Mouse (Mus musculus) G1E (cell line): Measurements from ENCODE around the gene Slirp. TPM values are rescaled to one million over a fixed set of nuclear protein-coding genes. Genes with fewer than 3 reads are reported as not detected.
"Not testable (repeated sequence)": the region's sequence is repeated elsewhere in the genome, so short reads cannot be mapped to it uniquely, and the experiment has no call there.

Experiments used
- ATAC-seq: 2 replicates; pipeline ENCODE4 v1.8.0; 2016; ENCODE audit warnings: mild to moderate bottlenecking; ENCODE audit not compliant: insufficient number of reproducible peaks, poor library complexity, low FRiP score, severe bottlenecking; ENCODE audit errors: extremely low read depth
- DNase-seq: peaks from one replicate; pipeline ENCODE4 v3.0.0; 2012; ENCODE audit warnings: low spot score
- H3K27me3 ChIP-seq: 2 replicates; pipeline ENCODE4 v1.6.1; 2012; ENCODE audit warnings: mild to moderate bottlenecking, low read length, inconsistent platforms; ENCODE audit not compliant: insufficient read depth
- H3K36me3 ChIP-seq: replicated peaks from 2 replicates; pipeline ENCODE3; 2012; ENCODE audit warnings: mild to moderate bottlenecking, inconsistent platforms
- H3K4me1 ChIP-seq: 2 replicates; pipeline ENCODE4 v1.6.1; 2012; ENCODE audit warnings: low read depth, low read length, inconsistent platforms, mixed read lengths; ENCODE audit not compliant: insufficient read depth
- H3K4me3 ChIP-seq: 2 replicates; pipeline ENCODE4 v1.5.1; 2012; ENCODE audit warnings: low read depth, mild to moderate bottlenecking, inconsistent platforms, low read length, moderate library complexity, mixed read lengths
- H3K9me3 ChIP-seq: replicated peaks from 2 replicates; pipeline ENCODE4 v1.6.1; 2012; ENCODE audit warnings: inconsistent platforms
- GATA1 ChIP-seq: IDR thresholded peaks from 2 replicates; pipeline ENCODE4 v1.6.1; 2012; ENCODE audit warnings: borderline replicate concordance, low read length, inconsistent platforms, mixed read lengths
- TAL1 ChIP-seq: conservative IDR thresholded peaks from 2 replicates; pipeline ENCODE4 v1.6.1; 2012; ENCODE audit warnings: low read depth, low read length, inconsistent platforms, mixed read lengths
- polyA plus RNA-seq: library from polyadenylated mRNA; stranded (reverse); fragments of >175 nt; gene quantifications from 2 replicates; pipeline ENCODE4 v1.2.3, GENCODE M21; 2012
- total RNA-seq, 2 experiments: library from RNA; stranded (forward) in 1 of 2; stranded (reverse) in 1 of 2; fragments of 200-1000 nt in 1 of 2; fragments of >200 nt in 1 of 2; fragmentation: Nextera tagmentation in 1 of 2; gene quantifications; 2 replicates each; pipeline ENCODE4 v1.2.3; 2014 to 2017

The Slirp gene
- total and polyA plus RNA-seq, 3 experiments = 7.3 to 149 (median 62.5) TPM

GRCm38 (mm10) chr12:87474756-87475155 is 31.1 kb downstream of the Slirp start:
- peaks cover 11% of the 10 kb centered on the region for H3K36me3 ChIP-seq
- no peak for ATAC-seq
- H3K27me3 ChIP-seq = peaks cover 12% of the 10 kb centered on the region; the same call in 1 of the 2 replicates
- TF ChIP-seq TAL1 (no peak), GATA1 (no peak)
- H3K9me3 ChIP-seq = no peaks in the 10 kb centered on the region
- DNase-seq = no peak
- no peak overlapping the region for H3K4me3 ChIP-seq
- H3K4me1 ChIP-seq = peaks cover 22% of the 10 kb centered on the region

- not testable (repeated sequence) for ATAC-seq, H3K4me3 ChIP-seq, H3K9me3 ChIP-seq, H3K36me3 ChIP-seq, H3K4me1 ChIP-seq, DNase-seq
- peaks cover 32% of the 10 kb centered on the region for H3K27me3 ChIP-seq
Measured at GRCm38 (mm10) chr12:87482482-87482881, 38.8 kb downstream of the Slirp start.

- H3K9me3 ChIP-seq, H3K4me3 ChIP-seq, H3K36me3 ChIP-seq, H3K27me3 ChIP-seq, DNase-seq, H3K4me1 ChIP-seq, ATAC-seq: not testable (repeated sequence)
Measured at GRCm38 (mm10) chr12:87488683-87489082, 45.0 kb downstream of the Slirp start.

GRCm38 (mm10) chr12:87494421-87494820 is 50.7 kb downstream of the Slirp start, which contains the start of gene Gm5788:
Gene Gm5788, plus strand, starts transcription at chr12:87494721.
- H3K36me3 ChIP-seq, ATAC-seq, DNase-seq, H3K4me3 ChIP-seq, H3K4me1 ChIP-seq, H3K9me3 ChIP-seq, H3K27me3 ChIP-seq: not testable (repeated sequence)

Other genes with a start within 250 kb of the Slirp start
- gene Samd15, start 244.2 kb upstream of the Slirp start, total RNA-seq (2014; fragmentation: Nextera tagmentation) = 2.8 and 3.2 TPM in 2 replicates
- 1.5 and 2.3 TPM in 2 replicates for gene Samd15, start 244.2 kb upstream of the Slirp start, total RNA-seq (2017)
- gene Samd15, start 244.2 kb upstream of the Slirp start, polyA plus RNA-seq = 0.21 TPM in 1 of 2 replicates, not detected in the other
- 21.6 and 21.8 TPM in 2 replicates for gene Tmed8, start 243.4 kb upstream of the Slirp start, total RNA-seq (2014; fragmentation: Nextera tagmentation)
- gene Tmed8, start 243.4 kb upstream of the Slirp start, total RNA-seq (2017) = 30.8 and 32.5 TPM in 2 replicates
- 1.7 and 2.2 TPM in 2 replicates for gene Tmed8, start 243.4 kb upstream of the Slirp start, polyA plus RNA-seq
- gene Noxred1, start 205.2 kb upstream of the Slirp start, total RNA-seq (2014; fragmentation: Nextera tagmentation) = 0.75 TPM in 1 of 2 replicates, not detected in the other
- 0.11 and 0.58 TPM in 2 replicates for gene Noxred1, start 205.2 kb upstream of the Slirp start, total RNA-seq (2017)
- not detected in 2 replicates for gene Noxred1, start 205.2 kb upstream of the Slirp start, polyA plus RNA-seq
- 31.6 and 36.4 TPM in 2 replicates for gene Vipas39, start 177.6 kb upstream of the Slirp start, total RNA-seq (2014; fragmentation: Nextera tagmentation)
- gene Vipas39, start 177.6 kb upstream of the Slirp start, total RNA-seq (2017) = 42.4 and 43.1 TPM in 2 replicates
- gene Vipas39, start 177.6 kb upstream of the Slirp start, polyA plus RNA-seq = 1.2 and 1.3 TPM in 2 replicates
- gene Ahsa1, start 177.4 kb upstream of the Slirp start, total RNA-seq (2014; fragmentation: Nextera tagmentation) = 117 and 144 TPM in 2 replicates
- gene Ahsa1, start 177.4 kb upstream of the Slirp start, total RNA-seq (2017) = 400 and 401 TPM in 2 replicates
- gene Ahsa1, start 177.4 kb upstream of the Slirp start, polyA plus RNA-seq = 207 and 209 TPM in 2 replicates
- not detected in 2 replicates for gene Ism2, start 144.2 kb upstream of the Slirp start, total RNA-seq (2014; fragmentation: Nextera tagmentation)
- gene Ism2, start 144.2 kb upstream of the Slirp start, total RNA-seq (2017) = 0.05 TPM in 1 of 2 replicates, not detected in the other
- gene Ism2, start 144.2 kb upstream of the Slirp start, polyA plus RNA-seq = not detected in 2 replicates
- 111 and 123 TPM in 2 replicates for gene Sptlc2, start 55.5 kb upstream of the Slirp start, total RNA-seq (2014; fragmentation: Nextera tagmentation)
- gene Sptlc2, start 55.5 kb upstream of the Slirp start, total RNA-seq (2017) = 197 and 212 TPM in 2 replicates
- 50.5 and 52.7 TPM in 2 replicates for gene Sptlc2, start 55.5 kb upstream of the Slirp start, polyA plus RNA-seq
- gene Alkbh1, start 121 bp downstream of the Slirp start, total RNA-seq (2014; fragmentation: Nextera tagmentation) = 163 and 180 TPM in 2 replicates
- 104 and 106 TPM in 2 replicates for gene Alkbh1, start 121 bp downstream of the Slirp start, total RNA-seq (2017)
- 36.6 and 41.3 TPM in 2 replicates for gene Alkbh1, start 121 bp downstream of the Slirp start, polyA plus RNA-seq
- gene Snw1, start 28.4 kb downstream of the Slirp start, total RNA-seq (2014; fragmentation: Nextera tagmentation) = 148 and 150 TPM in 2 replicates
- gene Snw1, start 28.4 kb downstream of the Slirp start, total RNA-seq (2017) = 218 and 244 TPM in 2 replicates
- gene Snw1, start 28.4 kb downstream of the Slirp start, polyA plus RNA-seq = 22.6 and 29.8 TPM in 2 replicates
- 3.8 TPM in 1 of 2 replicates, not detected in the other for gene Gm5788, start 50.8 kb downstream of the Slirp start, total RNA-seq (2014; fragmentation: Nextera tagmentation)
- gene Gm5788, start 50.8 kb downstream of the Slirp start, total RNA-seq (2017) = 0.52 and 1.1 TPM in 2 replicates
- 0.33 TPM in 1 of 2 replicates, not detected in the other for gene Gm5788, start 50.8 kb downstream of the Slirp start, polyA plus RNA-seq
- not detected in 2 replicates for gene Gm8300, start 70.4 kb downstream of the Slirp start, total RNA-seq (2014; fragmentation: Nextera tagmentation)
- gene Gm8300, start 70.4 kb downstream of the Slirp start, total RNA-seq (2017) = 0.17 and 0.66 TPM in 2 replicates
- not detected in 2 replicates for gene Gm8300, start 70.4 kb downstream of the Slirp start, polyA plus RNA-seq
- gene Oog1, start 158.8 kb downstream of the Slirp start, total RNA-seq (2014; fragmentation: Nextera tagmentation) = not detected in 2 replicates
- gene Oog1, start 158.8 kb downstream of the Slirp start, total RNA-seq (2017) = 0.55 and 1.0 TPM in 2 replicates
- gene Oog1, start 158.8 kb downstream of the Slirp start, polyA plus RNA-seq = not detected in 2 replicates
- 2.1 and 2.5 TPM in 2 replicates for gene Gm4027, start 175.0 kb downstream of the Slirp start, total RNA-seq (2014; fragmentation: Nextera tagmentation)
- 0.06 and 0.98 TPM in 2 replicates for gene Gm4027, start 175.0 kb downstream of the Slirp start, total RNA-seq (2017)
- gene Gm4027, start 175.0 kb downstream of the Slirp start, polyA plus RNA-seq = 0.08 and 0.16 TPM in 2 replicates
- gene Gm16381, start 200.7 kb downstream of the Slirp start, total RNA-seq (2014; fragmentation: Nextera tagmentation) = not detected in 2 replicates
- not detected in 2 replicates for gene Gm16381, start 200.7 kb downstream of the Slirp start, total RNA-seq (2017)
- not detected in 2 replicates for gene Gm16381, start 200.7 kb downstream of the Slirp start, polyA plus RNA-seq